Mouse (Mus musculus) forebrain, embryonic 12.5 days (tissue): ENCODE results near the gene Ciao2a. TPM values are rescaled to one million over a fixed set of nuclear protein-coding genes. Genes with fewer than 3 reads are reported as not detected.

Experiments
- ATAC-seq: fragments of 200-750 bp; cut with Nextera tagmentation; 2 replicates; pipeline ENCODE4 v1.8.0; 2017; ENCODE audit warnings: moderate TSS enrichment; ENCODE audit not compliant: low FRiP score
- H3K27ac ChIP-seq: fragments of 300-500 bp; sonication (generic); 2 replicates; pipeline ENCODE4 v1.5.1; 2016; ENCODE audit warnings: mild to moderate bottlenecking
- H3K27me3 ChIP-seq: fragments of 300-500 bp; sonication (generic); 2 replicates; pipeline ENCODE4 v1.6.1; 2016; ENCODE audit warnings: mild to moderate bottlenecking
- H3K36me3 ChIP-seq: fragments of 300-500 bp; sonication (generic); replicated peaks from 2 replicates; pipeline ENCODE4 v1.6.1; 2016; ENCODE audit warnings: mild to moderate bottlenecking
- H3K4me1 ChIP-seq: fragments of 300-500 bp; sonication (generic); 2 replicates; pipeline ENCODE4 v1.6.1; 2016
- H3K4me2 ChIP-seq: fragments of 300-500 bp; sonication (generic); 2 replicates; pipeline ENCODE4 v1.6.1; 2016; ENCODE audit warnings: mild to moderate bottlenecking, moderate library complexity
- H3K4me3 ChIP-seq: fragments of 300-500 bp; sonication (generic); replicated peaks from 2 replicates; pipeline ENCODE4 v1.5.1; 2016; ENCODE audit warnings: mild to moderate bottlenecking
- H3K9ac ChIP-seq: fragments of 300-500 bp; sonication (generic); 2 replicates; pipeline ENCODE4 v1.6.1; 2016; ENCODE audit warnings: mild to moderate bottlenecking
- H3K9me3 ChIP-seq: fragments of 300-500 bp; sonication (generic); 2 replicates; pipeline ENCODE4 v1.6.1; 2016
- WGBS: fragments of 180-500 bp; shearing (Covaris S2); methylation state at CpG from one replicate; pipeline ENCODE4 v1.1.7; 2016; 5-methylcytosine and 5-hydroxymethylcytosine counted together
- polyA plus RNA-seq: library from polyadenylated mRNA; unstranded; fragments of >200 nt; fragmentation: Nextera tagmentation; extraction: Ambion mirVana; gene quantifications from 2 replicates; pipeline ENCODE4 v1.2.1, GENCODE M21; 2016

Gene Ciao2a
- polyA plus RNA-seq, 1 experiment from 2014 or later = 139 TPM

DNA sequence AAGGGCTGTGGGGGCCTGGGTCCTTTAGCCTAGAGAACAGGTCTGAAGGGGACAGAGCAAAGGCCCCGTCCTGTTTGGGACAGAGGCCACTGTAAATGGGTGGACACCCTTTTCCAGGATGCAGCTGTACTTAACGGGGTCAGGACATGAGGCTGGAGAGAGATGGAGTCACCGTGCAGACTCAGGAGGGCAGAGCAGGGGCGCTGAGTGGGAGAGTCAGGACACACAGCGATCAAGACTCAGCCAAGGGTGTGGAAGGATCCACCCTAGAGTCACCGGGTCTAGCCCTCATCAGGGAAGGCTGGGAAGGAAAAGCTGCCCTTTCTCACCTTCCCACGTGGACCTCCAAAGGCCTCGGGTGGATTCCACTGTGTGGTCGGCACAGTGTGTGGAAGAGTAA lies 25.6 kb downstream of the Ciao2a start:
- no peak overlapping the region for H3K4me2 ChIP-seq
- H3K4me3 ChIP-seq = no peak overlapping the region
- H3K9ac ChIP-seq = no peak overlapping the region
- WGBS = 70% methylated on average over 9 of the region's 9 CpGs
- H3K27ac ChIP-seq = no peak overlapping the region
- no peaks in the 10 kb centered on the region for H3K4me1 ChIP-seq
- no peak for ATAC-seq
- H3K27me3 ChIP-seq = peaks cover 6% of the 10 kb centered on the region
- no peaks in the 10 kb centered on the region for H3K9me3 ChIP-seq
- no peaks in the 10 kb centered on the region for H3K36me3 ChIP-seq

DNA sequence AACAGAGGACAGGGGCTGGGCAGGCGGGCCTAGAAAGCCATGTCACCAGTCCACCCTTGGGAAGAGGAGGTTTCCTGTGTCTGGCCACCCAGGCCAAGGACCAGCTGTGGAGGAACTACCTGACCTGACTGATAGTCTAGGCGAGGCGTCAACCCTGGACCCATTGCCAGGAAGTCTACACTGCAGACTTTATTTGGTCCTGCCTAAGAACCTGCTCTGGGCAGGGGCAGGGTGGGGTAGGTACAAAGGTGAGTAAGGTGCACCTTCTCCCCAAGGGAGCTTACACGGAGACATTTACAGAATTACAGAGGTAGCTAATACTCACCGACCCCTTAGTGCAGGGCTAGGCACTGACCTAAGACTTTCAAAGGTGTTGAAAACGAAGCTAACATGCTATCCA lies 27.2 kb downstream of the Ciao2a start:
- H3K4me3 ChIP-seq = no peak overlapping the region
- WGBS = 94% methylated on average over 6 of the region's 6 CpGs
- H3K36me3 ChIP-seq = no peaks in the 10 kb centered on the region
- H3K27ac ChIP-seq = no peak overlapping the region
- peaks cover 22% of the 10 kb centered on the region for H3K27me3 ChIP-seq
- H3K4me1 ChIP-seq = peaks cover 8% of the 10 kb centered on the region
- H3K4me2 ChIP-seq = no peak overlapping the region
- H3K9me3 ChIP-seq = no peaks in the 10 kb centered on the region
- H3K9ac ChIP-seq = no peak overlapping the region
- no peak for ATAC-seq

DNA sequence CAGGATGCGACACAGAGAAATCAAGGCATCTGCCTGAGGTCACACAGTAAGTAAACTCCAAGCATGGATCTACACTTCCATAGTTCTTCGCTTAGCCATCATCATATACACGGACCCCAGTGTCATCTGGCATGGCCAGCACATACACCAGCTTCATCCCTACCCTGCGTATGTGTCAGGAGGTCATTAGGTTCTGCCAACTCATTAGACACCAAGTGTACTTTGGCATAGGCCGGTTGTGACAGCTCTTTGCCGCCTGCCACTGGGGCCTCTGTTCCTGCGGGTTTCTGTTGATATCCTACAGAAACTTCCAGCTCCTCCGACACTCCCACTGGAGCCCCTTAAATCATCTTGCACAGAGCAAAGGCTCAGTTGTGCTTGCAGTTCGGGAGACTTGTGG lies 27.6 kb downstream of the Ciao2a start:
- no peaks in the 10 kb centered on the region for H3K9me3 ChIP-seq
- 92% methylated on average over 9 of the region's 9 CpGs for WGBS

DNA sequence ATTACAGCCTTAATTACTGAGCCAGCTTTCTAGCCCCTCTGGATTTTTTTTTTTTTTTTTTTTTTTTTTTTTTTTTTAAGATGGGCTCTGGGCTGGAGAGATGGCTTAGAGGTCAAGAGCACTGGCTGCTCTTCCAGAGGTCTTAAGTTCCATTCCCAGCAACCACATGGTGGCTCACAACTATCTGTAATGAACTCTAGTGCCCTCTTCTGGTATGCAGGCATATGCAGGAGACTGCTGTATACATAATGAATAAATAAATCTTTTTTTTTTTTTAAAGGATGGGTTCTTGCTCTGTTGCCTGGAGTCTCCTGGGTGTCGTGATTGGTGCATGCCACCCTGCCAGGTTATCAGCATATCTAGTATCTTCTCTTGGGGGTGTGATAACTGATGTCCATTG lies 29.1 kb downstream of the Ciao2a start:
- ATAC-seq = no peak

More for the DNA sequence above, 27.6 kb downstream of the Ciao2a start:
- Histone ChIP-seq H3K27me3 (peaks cover 26% of the 10 kb centered on the region), H3K4me3 (no peak overlapping the region), H3K4me1 (peaks cover 8% of the 10 kb centered on the region), H3K4me2 (no peak overlapping the region), H3K9ac (no peak overlapping the region), H3K36me3 (no peaks in the 10 kb centered on the region), H3K27ac (no peak overlapping the region)
- no peak for ATAC-seq

DNA sequence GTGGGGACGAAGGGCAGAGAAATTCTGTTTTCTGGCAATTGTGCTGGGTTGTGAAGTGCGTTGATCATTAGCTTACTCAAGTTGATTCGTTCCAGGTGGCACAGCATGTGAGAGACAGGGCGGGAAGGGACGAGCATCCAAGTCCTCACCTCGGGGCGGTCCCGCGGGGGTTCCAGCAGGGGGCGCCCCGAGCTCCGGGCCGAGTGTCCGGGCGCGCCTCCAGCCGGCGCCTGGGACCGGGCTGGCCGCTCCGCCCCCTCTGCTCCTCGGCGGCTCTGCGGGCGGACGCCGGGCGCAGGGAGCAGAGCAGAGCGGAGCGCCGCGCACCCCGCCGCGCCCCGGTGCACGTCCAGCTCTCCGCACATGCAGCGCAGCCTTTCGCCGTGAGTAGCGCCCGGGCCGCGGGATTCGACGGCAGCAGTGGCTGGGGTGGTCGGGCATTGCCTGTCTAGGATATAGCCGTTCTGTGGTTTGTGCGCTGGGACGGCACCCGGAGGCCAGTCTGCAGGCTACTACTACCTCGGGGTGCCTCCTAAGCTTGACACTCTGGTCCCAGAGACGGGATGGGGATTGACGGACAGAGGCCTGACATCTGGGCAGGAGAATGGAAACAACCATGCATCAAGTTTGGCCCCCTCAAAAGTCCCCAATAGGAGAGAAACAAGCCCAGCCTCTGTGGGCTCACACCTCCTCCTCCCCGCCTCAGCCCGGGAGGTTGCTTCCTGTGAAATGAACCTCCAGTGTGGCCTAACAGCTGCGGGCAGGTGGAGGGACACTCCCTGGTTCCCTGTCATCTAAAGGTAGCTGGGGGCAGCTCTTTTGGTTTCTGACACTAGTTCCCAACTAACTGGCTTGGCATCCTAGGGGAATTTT lies 31.8 kb downstream of the Ciao2a start, which contains the start of gene Dapk2:
Gene Dapk2, plus strand, starts transcription at position 266 of the 873 bp plus-strand sequence.
- Histone ChIP-seq H3K27me3 (peaks cover 32% of the 10 kb centered on the region), H3K4me3 (peak within 1 kb of the TSS; percentile 43), H3K4me1 (peaks cover 8% of the 10 kb centered on the region), H3K36me3 (no peaks in the 10 kb centered on the region), H3K4me2 (peak within 1 kb of the TSS; percentile 62), H3K9me3 (no peaks in the 10 kb centered on the region), H3K9ac (peak within 1 kb of the TSS; percentile 55), H3K27ac (no peak within 1 kb of the TSS)
- peak; percentile 72 for ATAC-seq
- WGBS = 4% methylated on average over 57 of the region's 58 CpGs

More for the DNA sequence above, 29.1 kb downstream of the Ciao2a start:
- Histone ChIP-seq H3K4me3 (no peak overlapping the region), H3K4me2 (no peak overlapping the region), H3K9me3 (no peaks in the 10 kb centered on the region), H3K9ac (no peak overlapping the region), H3K27me3 (peaks cover 32% of the 10 kb centered on the region), H3K27ac (no peak overlapping the region), H3K36me3 (no peaks in the 10 kb centered on the region), H3K4me1 (peaks cover 8% of the 10 kb centered on the region)
- 83% methylated on average over 1 of the region's 1 CpGs for WGBS

DNA sequence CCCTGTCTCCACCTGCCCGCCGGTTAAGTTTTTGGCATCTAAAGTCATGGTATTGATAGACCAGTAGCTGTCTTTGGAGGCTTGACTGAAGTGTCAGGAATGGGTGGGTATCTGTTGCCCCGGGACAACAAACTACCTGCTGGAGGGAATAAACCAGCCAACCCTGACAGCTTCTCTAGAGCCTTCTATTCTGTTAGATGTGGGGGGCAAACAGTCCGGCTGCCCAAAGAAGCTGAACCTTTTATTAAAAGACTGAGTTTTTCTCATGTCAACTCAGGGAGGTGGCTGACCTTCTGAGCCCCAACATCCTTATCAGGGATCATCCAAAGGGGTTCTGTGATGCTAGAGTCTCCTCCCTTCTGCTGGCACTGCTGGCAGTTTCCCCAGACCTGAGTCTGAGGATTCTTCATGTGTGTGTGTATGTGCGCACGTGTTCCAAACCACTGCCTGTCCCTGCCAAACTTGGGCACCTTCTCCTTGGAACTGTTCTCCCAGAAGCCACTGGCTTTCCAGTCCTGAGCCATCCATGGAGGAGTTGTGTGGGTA lies 32.5 kb downstream of the Ciao2a start:
- Histone ChIP-seq H3K9me3 (no peaks in the 10 kb centered on the region), H3K27me3 (peaks cover 32% of the 10 kb centered on the region), H3K4me2 (no peak overlapping the region; the same call in 1 of the 2 replicates), H3K9ac (no peak overlapping the region), H3K4me3 (no peak overlapping the region), H3K27ac (no peak overlapping the region), H3K36me3 (no peaks in the 10 kb centered on the region), H3K4me1 (peaks cover 8% of the 10 kb centered on the region)
- 88% methylated on average over 6 of the region's 6 CpGs for WGBS
- ATAC-seq = no peak

DNA sequence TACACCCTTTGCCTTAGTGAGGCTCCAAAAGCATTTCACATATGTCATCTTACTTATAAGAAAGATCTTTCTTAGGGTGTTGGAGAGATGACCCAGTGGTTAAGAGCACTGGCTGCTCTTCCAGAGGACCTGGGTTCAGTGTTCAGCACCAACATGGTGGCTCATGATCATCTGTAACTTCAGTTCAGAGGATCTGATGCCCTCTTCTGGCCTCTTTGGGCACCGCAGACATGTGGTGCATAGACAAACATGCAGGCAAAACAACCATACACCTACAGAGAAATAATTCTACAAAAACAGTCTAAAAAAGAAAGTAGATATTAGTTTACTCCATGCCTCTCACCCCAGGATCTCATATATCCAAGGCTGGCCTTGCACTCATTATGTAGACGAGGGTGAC lies 33.7 kb downstream of the Ciao2a start:
- H3K4me3 ChIP-seq = no peak overlapping the region
- peaks cover 10% of the 10 kb centered on the region for H3K4me1 ChIP-seq
- H3K4me2 ChIP-seq = no peak overlapping the region
- ATAC-seq = no peak
- H3K9me3 ChIP-seq = no peaks in the 10 kb centered on the region
- WGBS = 91% methylated on average over 2 of the region's 2 CpGs
- peaks cover 32% of the 10 kb centered on the region for H3K27me3 ChIP-seq
- no peak overlapping the region for H3K27ac ChIP-seq
- no peaks in the 10 kb centered on the region for H3K36me3 ChIP-seq
- no peak overlapping the region for H3K9ac ChIP-seq

DNA sequence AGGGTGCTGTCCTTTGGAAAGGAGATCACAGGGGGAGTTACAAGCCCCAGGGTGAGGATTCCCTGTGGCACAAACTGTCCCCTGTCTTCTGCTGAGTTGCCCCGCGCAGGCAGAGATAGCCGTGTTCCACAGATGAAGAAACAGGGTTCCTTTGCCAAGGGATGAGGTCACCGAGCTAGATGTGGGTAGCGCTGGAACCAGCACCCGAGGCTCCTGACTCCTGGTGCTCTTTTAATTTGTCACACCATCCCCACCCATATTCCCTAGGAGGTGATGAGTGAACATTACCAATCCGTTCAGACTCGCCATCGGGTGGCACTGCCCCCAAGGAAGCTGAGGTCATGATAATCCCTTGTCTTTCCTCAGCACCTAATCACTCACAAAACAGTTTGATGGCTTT lies 36.6 kb downstream of the Ciao2a start:
- ATAC-seq = no peak
- 87% methylated on average over 9 of the region's 9 CpGs for WGBS
- Histone ChIP-seq H3K4me3 (no peak overlapping the region), H3K9me3 (no peaks in the 10 kb centered on the region), H3K9ac (no peak overlapping the region), H3K27ac (no peak overlapping the region), H3K4me2 (no peak overlapping the region), H3K4me1 (peaks cover 17% of the 10 kb centered on the region), H3K27me3 (peaks cover 16% of the 10 kb centered on the region), H3K36me3 (no peaks in the 10 kb centered on the region)

DNA sequence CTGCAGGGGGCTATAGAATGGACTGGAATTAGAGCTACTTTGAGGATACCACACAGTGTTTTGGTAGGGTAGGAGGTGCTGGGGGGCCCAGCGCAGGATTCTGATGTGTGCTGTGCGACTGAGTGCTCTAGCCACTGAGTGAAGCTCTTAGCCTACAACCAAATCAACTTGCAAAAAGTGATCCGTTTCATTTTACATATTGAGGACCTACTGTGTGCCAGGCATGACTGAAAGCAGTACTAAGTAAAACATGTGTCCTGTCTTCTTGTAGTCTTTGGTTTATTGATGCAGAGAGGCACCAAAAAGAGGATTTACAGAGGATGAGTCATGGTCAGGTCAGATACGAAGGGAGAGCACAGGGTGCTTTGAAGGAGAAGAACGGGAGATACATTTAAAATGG lies 40.8 kb downstream of the Ciao2a start:
- H3K9ac ChIP-seq = no peak overlapping the region
- H3K4me2 ChIP-seq = no peak overlapping the region
- H3K27me3 ChIP-seq = no peaks in the 10 kb centered on the region
- no peak overlapping the region for H3K4me3 ChIP-seq
- peaks cover 44% of the 10 kb centered on the region for H3K4me1 ChIP-seq
- no peak for ATAC-seq
- H3K36me3 ChIP-seq = no peaks in the 10 kb centered on the region
- H3K27ac ChIP-seq = no peak overlapping the region
- no peaks in the 10 kb centered on the region for H3K9me3 ChIP-seq
- WGBS = 90% methylated on average over 5 of the region's 5 CpGs

DNA sequence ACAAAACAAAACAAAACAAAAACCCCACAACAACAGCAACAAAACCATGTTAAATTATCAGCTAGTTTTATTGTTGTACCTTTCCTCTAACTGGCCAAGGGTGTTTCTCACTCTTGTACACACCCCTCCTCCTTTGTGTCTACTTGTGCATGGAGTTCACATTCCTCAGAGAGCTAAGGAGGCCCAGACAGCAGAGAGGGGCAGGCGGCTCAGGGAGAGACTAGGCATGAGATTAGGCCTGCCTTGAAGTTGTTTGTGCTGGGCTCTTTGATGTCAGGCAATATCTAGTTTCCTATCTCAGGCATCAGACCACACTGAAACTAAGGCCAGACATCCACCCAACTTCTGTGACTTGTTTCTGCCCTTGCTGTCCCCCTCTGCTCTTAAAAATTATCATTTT lies 41.8 kb downstream of the Ciao2a start:
- Histone ChIP-seq H3K36me3 (no peaks in the 10 kb centered on the region), H3K9ac (no peak overlapping the region), H3K27ac (no peak overlapping the region), H3K27me3 (no peaks in the 10 kb centered on the region), H3K4me2 (no peak overlapping the region), H3K9me3 (no peaks in the 10 kb centered on the region), H3K4me1 (peaks cover 44% of the 10 kb centered on the region), H3K4me3 (no peak overlapping the region)
- no peak for ATAC-seq
- 21% methylated on average over 1 of the region's 1 CpGs for WGBS

DNA sequence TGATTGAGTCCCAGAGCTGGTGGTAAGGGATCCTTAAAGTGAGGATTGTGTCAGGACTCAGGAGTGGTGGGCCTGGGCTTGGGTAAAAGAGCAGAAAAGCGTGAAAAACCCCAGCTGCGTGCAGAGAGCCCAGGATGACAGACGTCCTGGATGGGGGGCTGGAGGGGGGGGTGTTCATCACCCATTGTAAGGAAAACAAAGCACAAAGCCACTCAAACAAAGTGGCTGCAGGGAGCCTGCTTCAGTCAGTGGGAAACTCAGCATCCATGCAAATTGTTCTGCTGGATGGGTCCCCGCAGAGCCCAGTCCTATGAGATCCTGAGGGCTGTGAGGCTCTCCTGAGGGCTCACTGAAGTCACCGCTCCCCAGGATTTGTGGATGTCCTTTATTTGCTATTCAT lies 44.1 kb downstream of the Ciao2a start:
- no peaks in the 10 kb centered on the region for H3K36me3 ChIP-seq
- no peak overlapping the region for H3K4me2 ChIP-seq
- ATAC-seq = 0 out of 2 replicates have a peak, but pooled peaks have one; percentile 55
- H3K27me3 ChIP-seq = no peaks in the 10 kb centered on the region
- no peaks in the 10 kb centered on the region for H3K9me3 ChIP-seq
- 5% methylated on average over 5 of the region's 5 CpGs for WGBS
- H3K4me3 ChIP-seq = no peak overlapping the region
- no peak overlapping the region for H3K9ac ChIP-seq
- H3K4me1 ChIP-seq = peaks cover 38% of the 10 kb centered on the region
- H3K27ac ChIP-seq = peak overlapping the region; percentile 65; the same call in 1 of the 2 replicates

DNA sequence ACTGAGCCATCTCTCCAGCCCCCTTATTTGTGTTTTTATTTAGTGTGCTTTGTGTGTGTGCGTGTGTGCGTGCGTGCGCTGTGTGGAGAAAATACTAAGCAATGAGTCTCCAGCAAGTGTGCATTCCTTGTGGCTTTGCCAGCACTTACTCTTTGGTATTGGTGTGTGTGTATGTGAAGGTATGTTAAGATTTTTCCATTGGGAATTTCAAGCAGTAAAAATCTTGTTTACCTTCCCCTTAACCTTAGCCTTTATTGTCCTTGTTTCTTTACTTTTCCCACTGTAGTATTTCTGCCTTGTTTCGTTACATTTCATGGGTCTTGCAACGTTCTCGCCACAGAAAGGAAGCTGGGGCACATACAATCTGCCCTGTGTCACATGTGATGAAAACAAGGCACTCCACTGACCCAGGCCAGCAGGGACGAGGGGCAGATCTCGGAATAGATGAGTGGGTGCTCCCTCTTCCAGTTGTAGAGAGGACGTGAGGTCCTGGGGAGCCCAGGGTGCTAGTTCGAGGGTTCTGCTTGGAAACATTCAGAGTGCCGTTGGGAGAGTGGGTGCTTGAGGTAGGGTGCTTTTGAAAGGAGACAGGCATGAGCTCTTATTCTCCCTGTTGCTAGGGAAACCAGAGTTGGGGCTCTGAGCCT lies 45.0 kb downstream of the Ciao2a start:
- H3K4me3 ChIP-seq = no peak overlapping the region
- H3K4me1 ChIP-seq = peaks cover 32% of the 10 kb centered on the region
- H3K36me3 ChIP-seq = no peaks in the 10 kb centered on the region
- H3K4me2 ChIP-seq = no peak overlapping the region
- H3K27me3 ChIP-seq = no peaks in the 10 kb centered on the region
- no peaks in the 10 kb centered on the region for H3K9me3 ChIP-seq
- 55% methylated on average over 12 of the region's 12 CpGs for WGBS
- no peak overlapping the region for H3K9ac ChIP-seq
- no peak overlapping the region for H3K27ac ChIP-seq
- ATAC-seq = no peak
